Mouse (Mus musculus) forebrain, embryonic 12.5 days (tissue): ENCODE data around the gene Mageb3. TPM values are rescaled to one million over a fixed set of nuclear protein-coding genes. Genes with fewer than 3 reads are reported as not detected.

ENCODE experiments used
- polyA plus RNA-seq: library from polyadenylated mRNA; unstranded; fragments of >200 nt; fragmentation: Nextera tagmentation; extraction: Ambion mirVana; gene quantifications from 2 replicates; pipeline ENCODE4 v1.2.1, GENCODE M21; 2016

Mageb3 gene
- polyA plus RNA-seq, 1 experiment from 2014 or later: 0.54 TPM

Other genes starting within 250 kb of the Mageb3 start
- 30.8 and 34.3 TPM in 2 replicates for gene Frmd5, start 149.0 kb downstream of the Mageb3 start, polyA plus RNA-seq
- 29.5 and 30.7 TPM in 2 replicates for gene Casc4, start 89.1 kb downstream of the Mageb3 start, polyA plus RNA-seq
- gene Ctdspl2, start 91 bp downstream of the Mageb3 start, polyA plus RNA-seq: 73.0 and 78.9 TPM in 2 replicates
- 13.1 and 14.4 TPM in 2 replicates for gene Eif3j1, start 72.5 kb upstream of the Mageb3 start, polyA plus RNA-seq
- 15.3 and 16.9 TPM in 2 replicates for gene Spg11, start 162.3 kb upstream of the Mageb3 start, polyA plus RNA-seq
- gene B2m, start 191.6 kb upstream of the Mageb3 start, polyA plus RNA-seq: 80.0 and 89.6 TPM in 2 replicates
- not detected in 2 replicates for gene Trim69, start 204.6 kb upstream of the Mageb3 start, polyA plus RNA-seq
- gene Patl2, start 230.1 kb upstream of the Mageb3 start, polyA plus RNA-seq: not detected in 2 replicates
- gene Terb2, start 230.2 kb upstream of the Mageb3 start, polyA plus RNA-seq: not detected in 2 replicates